Mouse (Mus musculus): ENCODE data around the gene Hnrnpu.

- TF ChIP-seq CTCF (IDR thresholded peaks at IDR 0.05; ENCODE audit: extremely low read depth, insufficient read depth, low read length) (no peak), POLR2A (IDR thresholded peaks at IDR 0.05; ENCODE audit: extremely low read depth, insufficient read depth, low read length) (no peak)
Measured at GRCm38 (mm10) chr1:178365171-178365570, 27.6 kb upstream of the Hnrnpu start.
